In the genomic region with DNA sequence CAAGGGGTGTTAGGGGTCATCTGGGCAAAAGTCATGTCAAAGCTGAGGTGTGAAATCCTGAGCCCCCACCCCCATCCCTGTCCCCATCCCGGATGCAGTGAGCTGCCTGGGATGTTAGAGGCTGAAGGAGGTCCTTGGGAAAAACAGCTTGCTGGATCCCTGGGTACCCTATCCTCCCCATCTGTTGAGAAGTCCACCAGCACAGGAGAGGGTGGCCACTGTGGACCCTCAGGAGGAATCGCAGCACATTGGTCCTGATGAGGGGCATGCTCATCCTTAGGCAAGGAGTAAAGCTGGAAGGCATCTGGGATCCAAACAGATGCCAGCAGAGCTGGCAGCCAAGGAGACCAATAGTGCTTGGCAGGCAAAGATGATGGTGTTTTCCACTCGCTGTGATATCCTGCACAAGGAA, we compare ENCODE assay signal across 8 mouse cellular contexts.
A peak's percentile ranks its signal among the peaks of the same experiment; 100 is the strongest.
DNase-seq lines count a peak whose midpoint lies in the region; ATAC-seq lines count a peak whose summit lies in the region.
"Had no signal": no experiment of that assay in that cellular context is flagged by ENCODE, and none has a peak within 500 bp of the region (broad histone marks: within the 10 kb centered on the region; RNA-seq: fewer than 3 reads in every experiment).

No protein-coding gene starts in this region.

- WGBS in heart, embryonic 12.5 days: 62% methylated on average over 3 of the region's 3 CpGs
- WGBS in forebrain, embryonic 16.5 days: 47% methylated on average over 3 of the region's 3 CpGs
- WGBS in midbrain, embryonic 14.5 days: 61% methylated on average over 3 of the region's 3 CpGs

- no peaks in the 10 kb centered on the region for H3K9me3 ChIP-seq in heart, embryonic 12.5 days (replicated peaks)
- no peaks in the 10 kb centered on the region for H3K9me3 ChIP-seq in forebrain, embryonic 16.5 days (ENCODE audit: control insufficient read depth, low read length)
- no peaks in the 10 kb centered on the region for H3K9me3 ChIP-seq in midbrain, embryonic 14.5 days (ENCODE audit: control insufficient read depth, low read length)
- H3K9me3 ChIP-seq: limb, embryonic 15.5 days had no signal

- no peak overlapping the region for H3K9ac ChIP-seq in heart, embryonic 12.5 days
- H3K9ac ChIP-seq in forebrain, embryonic 16.5 days (replicated peaks; ENCODE audit: low read depth, low read length): no peak overlapping the region
- H3K9ac ChIP-seq in midbrain, embryonic 14.5 days (replicated peaks; ENCODE audit: low read length): no peak overlapping the region
- H3K9ac ChIP-seq: limb, embryonic 15.5 days had no signal

- no peaks in the 10 kb centered on the region for H3K27me3 ChIP-seq in heart, embryonic 12.5 days (replicated peaks)
- H3K27me3 ChIP-seq in forebrain, embryonic 16.5 days (replicated peaks; ENCODE audit: control insufficient read depth, insufficient read depth, low read length): no peaks in the 10 kb centered on the region
- H3K27me3 ChIP-seq in midbrain, embryonic 14.5 days (ENCODE audit: control insufficient read depth, insufficient read depth, low read length): no peaks in the 10 kb centered on the region
- H3K27me3 ChIP-seq: limb, embryonic 15.5 days had no signal

- H3K4me2 ChIP-seq in heart, embryonic 12.5 days: no peak overlapping the region
- H3K4me2 ChIP-seq in forebrain, embryonic 16.5 days (ENCODE audit: low read length): no peak overlapping the region
- H3K4me2 ChIP-seq in midbrain, embryonic 14.5 days (ENCODE audit: low read length): no peak overlapping the region
- H3K4me2 ChIP-seq: limb, embryonic 15.5 days had no signal

- intact Hi-C loops in heart, postnatal 14 days (cut with DNase I): no loop called here

- H3K4me1 ChIP-seq in heart, embryonic 12.5 days (replicated peaks): peaks cover 21% of the 10 kb centered on the region
- H3K4me1 ChIP-seq in forebrain, embryonic 16.5 days (replicated peaks; ENCODE audit: control insufficient read depth, insufficient read depth, low read length): peaks cover 19% of the 10 kb centered on the region
- H3K4me1 ChIP-seq in midbrain, embryonic 14.5 days (ENCODE audit: control insufficient read depth, insufficient read depth, low read length): peaks cover 20% of the 10 kb centered on the region

- H3K36me3 ChIP-seq in heart, embryonic 12.5 days: no peaks in the 10 kb centered on the region
- H3K36me3 ChIP-seq in forebrain, embryonic 16.5 days (ENCODE audit: control insufficient read depth, insufficient read depth): no peaks in the 10 kb centered on the region
- H3K36me3 ChIP-seq in midbrain, embryonic 14.5 days (ENCODE audit: control insufficient read depth, insufficient read depth, low read length): no peaks in the 10 kb centered on the region
- H3K36me3 ChIP-seq: limb, embryonic 15.5 days had no signal

- DNase-seq in heart, postnatal 14 days: no peak
- DNase-seq in brain, adult 2 months (ENCODE audit: low read depth, low spot score): peak; percentile 72
- DNase-seq in midbrain, embryonic 14.5 days: no peak
- DNase-seq in thymus, postnatal 14 days: no peak
- no peak for DNase-seq in kidney, postnatal 14 days

- no peak for ATAC-seq in heart, embryonic 12.5 days (ENCODE audit: insufficient number of reproducible peaks, low FRiP score)
- peak; percentile 52 for ATAC-seq in forebrain, embryonic 16.5 days
- peak; percentile 48 for ATAC-seq in midbrain, embryonic 14.5 days (ENCODE audit: low FRiP score, low TSS enrichment)

- 0 out of 2 replicates have a peak overlapping the region, but pooled peaks have one; percentile 7 for H3K27ac ChIP-seq in heart, embryonic 12.5 days (ENCODE audit: poor library complexity, severe bottlenecking)
- peak overlapping the region; percentile 41 for H3K27ac ChIP-seq in forebrain, embryonic 16.5 days (ENCODE audit: low read length)
- peak overlapping the region; percentile 73 for H3K27ac ChIP-seq in midbrain, embryonic 14.5 days (replicated peaks; ENCODE audit: low read depth, low read length)
- H3K27ac ChIP-seq: limb, embryonic 15.5 days had no signal

- H3K4me3 ChIP-seq in heart, embryonic 12.5 days: no peak overlapping the region
- no peak overlapping the region for H3K4me3 ChIP-seq in forebrain, embryonic 16.5 days (replicated peaks; ENCODE audit: low read length)
- H3K4me3 ChIP-seq in midbrain, embryonic 14.5 days (replicated peaks; ENCODE audit: low read depth, low read length): no peak overlapping the region
- H3K4me3 ChIP-seq: limb, embryonic 15.5 days had no signal

Comparison
In these comparisons a context has a peak if more than half of its experiments do, and no peak if none do; other contexts are left out.
1. H3K27ac ChIP-seq: peak in every context shown above with its lines; median percentile 73 in midbrain, embryonic 14.5 days; 41 in forebrain, embryonic 16.5 days; 7 in heart, embryonic 12.5 days.